Mouse (Mus musculus) brown adipose tissue, adult 24 weeks (tissue): ENCODE results near the gene Pecam1. TPM values are rescaled to one million over a fixed set of nuclear protein-coding genes. Genes with fewer than 3 reads are reported as not detected.
"Not testable (repeated sequence)": the region's sequence is repeated elsewhere in the genome, so short reads cannot be mapped to it uniquely, and the experiment has no call there.

Experiments used
- H3K27ac ChIP-seq: fragments of 200-500 bp; replicated peaks from 2 replicates; pipeline ENCODE4 v1.5.1; 2012; ENCODE audit warnings: low read depth, mild to moderate bottlenecking, low read length
- H3K4me1 ChIP-seq: fragments of 200-500 bp; 2 replicates; pipeline ENCODE4 v1.6.1; 2012; ENCODE audit warnings: low read length, mixed read lengths; ENCODE audit not compliant: control insufficient read depth, insufficient read depth, insufficient read length
- H3K4me3 ChIP-seq: fragments of 200-500 bp; 2 replicates; pipeline ENCODE4 v1.5.1; 2012; ENCODE audit warnings: low read depth, mild to moderate bottlenecking, low read length, moderate library complexity; ENCODE audit not compliant: insufficient read depth
- polyA plus RNA-seq: library from polyadenylated mRNA; stranded (reverse); fragments of >200 nt; gene quantifications from 2 replicates; pipeline ENCODE4 v1.2.4, GENCODE M21; 2012; ENCODE audit not compliant: missing spikeins, insufficient read depth, insufficient read length

Gene Pecam1
- polyA plus RNA-seq, 1 experiment, result 31.7 TPM

DNA sequence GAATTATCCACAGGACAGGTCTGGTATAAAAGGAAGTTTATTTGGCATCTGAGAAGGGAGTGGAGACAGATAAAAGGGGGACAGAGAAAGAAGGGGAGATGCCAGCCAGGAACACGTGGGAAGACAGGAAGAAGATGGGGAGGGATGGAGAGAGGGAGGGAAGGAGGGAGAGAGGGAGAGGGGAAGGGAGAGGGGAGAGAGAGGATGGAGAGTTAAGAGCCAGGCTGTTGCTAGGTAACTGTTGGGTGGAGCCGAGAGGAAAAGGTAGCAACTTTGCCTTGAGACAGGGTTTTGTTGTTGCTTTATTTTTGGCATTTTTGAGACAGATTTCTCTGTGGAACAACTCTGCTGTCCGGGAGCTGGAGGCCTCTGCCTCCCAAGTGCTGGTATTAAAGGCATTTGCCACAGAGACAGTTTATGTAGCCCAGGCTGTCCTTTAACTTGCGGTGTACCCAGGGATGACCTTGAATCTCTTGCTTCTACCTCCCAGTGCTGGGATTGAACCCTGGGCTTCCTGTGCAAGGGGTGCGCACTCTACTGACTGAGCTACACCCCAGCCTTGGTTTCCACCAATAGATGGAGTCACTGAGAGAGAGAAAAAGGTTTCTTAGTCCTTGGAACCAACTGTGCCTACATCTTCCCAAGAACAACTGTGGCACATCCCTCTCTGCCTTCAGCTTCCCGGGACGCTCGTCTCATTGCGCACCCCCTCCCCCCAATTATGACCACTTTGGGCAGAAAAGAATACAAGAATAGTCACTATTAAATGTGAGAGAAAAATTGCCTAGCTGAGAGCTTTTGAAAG is 111.7 kb downstream of the Pecam1 start:
- Histone ChIP-seq H3K4me1 (no peaks in the 10 kb centered on the region), H3K4me3 (no peak overlapping the region), H3K27ac (no peak overlapping the region)

DNA sequence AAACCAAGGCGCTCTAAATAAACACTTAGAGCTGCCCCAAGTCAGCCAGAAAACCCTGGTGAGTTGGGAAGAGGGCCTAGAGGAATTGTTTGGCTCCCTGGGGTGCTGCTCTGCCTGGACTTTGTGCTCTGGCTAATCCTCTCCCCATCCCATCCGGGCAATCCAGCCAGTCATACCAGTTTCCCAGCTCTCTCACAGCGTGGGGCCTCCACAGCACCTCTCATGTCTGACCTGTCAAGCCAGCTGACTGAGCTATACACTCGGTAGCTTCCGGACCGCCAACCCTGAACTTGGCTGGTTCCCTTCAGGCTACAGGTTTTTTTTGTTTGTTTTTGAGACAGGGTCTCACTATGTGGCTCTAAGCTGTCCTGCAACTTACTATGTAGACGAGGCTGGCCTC is 112.7 kb downstream of the Pecam1 start:
- H3K4me3 ChIP-seq, result no peak overlapping the region
- H3K27ac ChIP-seq, result no peak overlapping the region
- no peaks in the 10 kb centered on the region for H3K4me1 ChIP-seq

- Histone ChIP-seq H3K4me1 (no peaks in the 10 kb centered on the region), H3K4me3 (no peak overlapping the region), H3K27ac (no peak overlapping the region)
Measured at GRCm38 (mm10) chr11:106635946-106636345, 114.5 kb downstream of the Pecam1 start.

GRCm38 (mm10) chr11:106634175-106634574 is 116.3 kb downstream of the Pecam1 start:
- not testable (repeated sequence) for H3K4me3 ChIP-seq, H3K4me1 ChIP-seq, H3K27ac ChIP-seq

DNA sequence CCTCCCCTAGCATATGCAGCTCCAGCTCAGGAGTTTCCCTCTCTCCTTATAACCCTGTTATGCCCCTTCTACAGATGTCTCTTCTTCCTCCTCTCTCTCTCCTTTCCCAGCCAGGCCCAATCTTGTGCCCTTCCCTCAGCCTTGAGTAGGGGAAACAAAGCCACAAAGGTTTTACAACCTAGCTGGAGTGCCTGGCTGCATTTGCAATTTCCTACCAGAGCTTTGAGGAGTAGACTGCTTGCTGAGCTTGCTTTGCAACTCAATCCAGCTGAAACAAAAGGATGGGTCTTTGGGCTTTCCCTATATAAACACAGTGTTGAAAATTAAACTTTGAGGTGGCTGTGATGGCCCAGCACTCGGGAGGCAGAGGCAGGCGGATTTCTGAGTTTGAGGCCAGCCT is 117.0 kb downstream of the Pecam1 start:
- Histone ChIP-seq H3K27ac (no peak overlapping the region), H3K4me1 (no peaks in the 10 kb centered on the region), H3K4me3 (no peak overlapping the region)

- H3K27ac ChIP-seq, result no peak overlapping the region
- no peaks in the 10 kb centered on the region for H3K4me1 ChIP-seq
- H3K4me3 ChIP-seq, result no peak overlapping the region
Measured at GRCm38 (mm10) chr11:106627692-106628091, 122.7 kb downstream of the Pecam1 start.

- H3K27ac ChIP-seq, result no peak overlapping the region
- no peak overlapping the region for H3K4me3 ChIP-seq
- H3K4me1 ChIP-seq, result no peaks in the 10 kb centered on the region
Measured at GRCm38 (mm10) chr11:106625577-106625976, 124.9 kb downstream of the Pecam1 start.

GRCm38 (mm10) chr11:106623629-106624028 is 126.8 kb downstream of the Pecam1 start:
- H3K4me1 ChIP-seq, result 0 out of 2 replicates have a peak, but pooled peaks cover 3% of the 10 kb centered on the region
- no peak overlapping the region for H3K4me3 ChIP-seq
- 0 out of 2 replicates have a peak overlapping the region, but pooled peaks have one; percentile 43 for H3K27ac ChIP-seq

GRCm38 (mm10) chr11:106622056-106622455 is 128.4 kb downstream of the Pecam1 start:
- no peak overlapping the region for H3K27ac ChIP-seq
- H3K4me3 ChIP-seq, result no peak overlapping the region
- 0 out of 2 replicates have a peak, but pooled peaks cover 3% of the 10 kb centered on the region for H3K4me1 ChIP-seq

DNA sequence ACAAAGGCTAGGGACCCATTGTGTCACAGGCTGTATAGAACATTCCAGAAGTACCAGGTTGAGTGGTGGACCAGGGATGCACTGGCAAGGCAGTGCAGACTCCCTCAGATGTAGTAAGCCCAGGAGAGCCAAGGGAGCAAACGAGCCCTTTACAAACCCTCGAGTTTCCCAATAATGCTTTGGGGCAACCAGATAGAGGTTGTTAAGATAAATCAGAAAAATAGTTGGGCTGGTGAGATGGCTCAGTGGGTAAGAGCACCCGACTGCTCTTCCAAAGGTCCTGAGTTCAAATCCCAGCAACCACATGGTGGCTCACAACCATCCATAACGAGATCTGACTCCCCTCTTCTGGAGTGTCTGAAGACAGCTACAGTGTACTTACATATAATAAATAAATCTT is 131.7 kb downstream of the Pecam1 start:
- H3K4me3 ChIP-seq, H3K27ac ChIP-seq, H3K4me1 ChIP-seq: not testable (repeated sequence)

GRCm38 (mm10) chr11:106617821-106618580 is 132.4 kb downstream of the Pecam1 start:
- H3K4me1 ChIP-seq, result 0 out of 2 replicates have a peak, but pooled peaks cover 3% of the 10 kb centered on the region
- no peak overlapping the region for H3K27ac ChIP-seq
- H3K4me3 ChIP-seq, result no peak overlapping the region

DNA sequence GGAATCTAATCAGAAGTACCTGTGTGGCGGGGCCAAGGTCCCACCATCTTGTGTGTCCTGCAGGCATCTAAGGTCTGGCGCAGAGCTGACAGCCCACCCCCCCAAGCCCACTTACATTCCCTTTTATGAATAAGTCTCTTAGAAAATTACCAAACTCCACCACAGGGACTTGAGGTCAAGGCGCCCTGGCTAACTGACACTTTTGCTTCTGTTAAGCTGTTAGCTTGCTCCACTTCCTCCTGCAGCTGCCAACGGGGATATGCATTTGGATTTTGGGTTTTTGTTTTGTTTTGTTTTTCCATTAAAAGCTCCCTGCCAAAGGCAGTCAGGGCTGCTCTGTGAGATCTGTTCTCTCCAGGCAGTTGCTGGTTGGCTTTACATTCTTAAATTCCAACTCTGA is 134.9 kb downstream of the Pecam1 start:
- H3K4me3 ChIP-seq, result no peak overlapping the region
- no peak overlapping the region for H3K27ac ChIP-seq
- peaks cover 6% of the 10 kb centered on the region; the same call in 1 of the 2 replicates for H3K4me1 ChIP-seq

DNA sequence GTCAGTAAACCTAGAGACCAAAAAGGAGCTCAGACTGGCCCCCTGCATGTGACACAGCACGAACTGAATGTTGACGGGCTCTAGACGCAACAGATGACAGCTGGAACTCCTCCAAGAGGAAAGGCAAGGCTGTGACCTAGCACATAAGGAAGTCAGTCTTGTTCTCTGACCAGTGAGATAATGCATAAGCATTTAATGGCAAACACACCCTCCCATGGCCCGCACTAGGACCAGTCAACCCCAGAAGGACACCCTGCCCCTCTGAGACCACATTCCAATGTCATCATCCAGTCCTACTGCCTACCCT is 136.1 kb downstream of the Pecam1 start:
- Histone ChIP-seq H3K27ac (no peak overlapping the region), H3K4me1 (peaks cover 6% of the 10 kb centered on the region; the same call in 1 of the 2 replicates), H3K4me3 (no peak overlapping the region)

DNA sequence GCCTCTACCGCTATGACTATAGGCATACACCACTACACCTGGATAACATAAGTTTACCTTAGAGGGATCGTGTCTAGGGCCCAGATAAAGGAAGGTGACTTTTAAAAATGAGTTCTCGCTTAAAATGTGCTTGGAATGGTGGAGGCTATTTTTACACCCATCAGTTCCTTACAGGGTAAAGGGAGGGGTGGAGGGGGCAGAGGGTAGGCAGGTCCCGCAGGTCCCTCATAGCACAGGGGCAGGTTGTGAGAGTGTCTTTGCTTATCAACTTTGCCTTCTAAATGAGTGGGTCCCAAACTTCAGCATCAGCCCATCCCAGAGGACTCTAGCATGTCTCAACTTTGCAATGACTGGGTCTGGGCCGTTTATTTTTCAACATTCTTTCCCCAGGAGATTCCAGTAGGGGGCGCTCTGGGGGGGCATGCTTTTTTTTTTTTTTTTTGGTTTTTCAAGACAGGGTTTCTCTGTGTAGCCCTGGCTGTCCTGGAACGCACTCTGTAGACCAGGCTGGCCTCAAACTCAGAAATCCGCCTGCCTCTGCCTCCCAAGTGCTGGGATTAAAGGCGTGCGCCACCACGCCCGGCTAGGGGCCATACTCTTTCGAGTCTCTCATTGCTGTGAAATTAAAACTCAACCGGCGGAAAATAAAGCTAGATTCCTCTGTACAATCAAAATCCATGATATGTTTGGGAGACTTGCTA is 136.6 kb downstream of the Pecam1 start:
- H3K27ac ChIP-seq, result no peak overlapping the region
- H3K4me3 ChIP-seq, result peak overlapping the region; percentile 54; the same call in 1 of the 2 replicates
- H3K4me1 ChIP-seq, result peaks cover 4% of the 10 kb centered on the region; the same call in 1 of the 2 replicates

DNA sequence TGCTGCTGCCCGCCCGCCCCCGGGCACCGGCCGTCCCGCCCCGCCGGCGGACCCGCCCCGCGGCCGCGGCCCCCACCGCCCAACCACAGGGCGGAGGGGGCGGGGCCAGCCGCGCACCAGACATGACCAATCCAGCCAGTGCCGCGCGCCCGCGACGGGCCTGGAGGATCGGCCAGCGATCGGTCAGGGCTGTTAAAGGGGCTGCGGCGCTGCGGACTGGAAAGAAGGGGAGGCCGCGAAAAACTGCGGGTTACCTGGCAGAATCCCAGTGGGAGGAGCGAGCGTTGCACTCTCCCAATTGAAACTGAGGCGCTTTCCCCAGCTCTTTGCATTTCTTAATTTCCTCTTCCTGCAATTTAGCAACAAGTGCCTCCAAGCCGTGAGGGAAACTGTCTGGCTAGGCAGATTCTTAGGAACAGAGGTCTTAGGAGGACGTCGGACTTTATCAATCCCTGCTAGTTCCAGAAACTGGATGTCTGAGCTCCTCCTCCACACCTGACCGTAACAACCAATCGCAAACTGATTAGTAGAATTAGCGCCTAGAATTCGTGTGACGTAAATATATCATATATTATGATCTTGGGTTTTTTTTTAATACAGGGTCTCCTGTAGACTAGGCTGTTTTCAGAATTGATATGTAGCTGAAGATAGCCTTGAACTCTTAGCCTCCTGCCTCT is 137.3 kb downstream of the Pecam1 start, which contains the start of gene Tex2:
TSS of gene Tex2 (minus strand) at position 463 of the 677 bp plus-strand sequence.
- H3K27ac ChIP-seq, result peak within 1 kb of the TSS; percentile 74
- peak within 1 kb of the TSS; percentile 96 for H3K4me3 ChIP-seq
- H3K4me1 ChIP-seq, result peaks cover 4% of the 10 kb centered on the region; the same call in 1 of the 2 replicates
